Comparison of ENCODE assay signal across 9 mouse cellular contexts in genomic region chr4:119110512-119110911, GRCm38 (mm10). TPM values are rescaled to one million over a fixed set of nuclear protein-coding genes. Genes with fewer than 3 reads are reported as not detected.
A peak's percentile ranks its signal among the peaks of the same experiment; 100 is the strongest.
DNase-seq lines count a peak whose midpoint lies in the region; ATAC-seq and TF ChIP-seq lines count a peak whose summit lies in the region.
"Had no signal": no experiment of that assay in that cellular context is flagged by ENCODE, and none has a peak within 500 bp of the region (broad histone marks: within the 10 kb centered on the region; RNA-seq: fewer than 3 reads in every experiment).

No protein-coding gene starts in this region.

- peak overlapping the region; percentile 100 for H3K4me3 ChIP-seq in erythroblast, embryonic 14.5 days (replicated peaks)
- H3K4me3 ChIP-seq in E14TG2a.4 (replicated peaks; ENCODE audit: low read length): peak overlapping the region; percentile 97
- peak overlapping the region; percentile 3; the same call in 1 of the 2 replicates for H3K4me3 ChIP-seq in forebrain, postnatal 0 days (ENCODE audit: low read depth, low read length)
- peak overlapping the region; percentile 81 for H3K4me3 ChIP-seq in liver, embryonic 16.5 days (ENCODE audit: low read depth, low read length)

- H3K4me2 ChIP-seq in forebrain, postnatal 0 days (ENCODE audit: low read depth): no peak overlapping the region
- H3K4me2 ChIP-seq in liver, embryonic 16.5 days (ENCODE audit: low read depth, low read length): peak overlapping the region; percentile 70

- DNase-seq in forebrain, postnatal 0 days: no peak
- DNase-seq in Muller cell, postnatal 12 days (ENCODE audit: inconsistent ontology term): no peak
- no peak for DNase-seq in right cerebral cortex, adult 2 months (ENCODE audit: low spot score in 2 of 2)
- no peak for DNase-seq in adrenal gland, adult 8-10 months
- DNase-seq: lung, adult 2 months had no signal

- no peak overlapping the region for H3K9ac ChIP-seq in forebrain, postnatal 0 days
- H3K9ac ChIP-seq in liver, embryonic 16.5 days (ENCODE audit: low read depth, low read length): peak overlapping the region; percentile 94

- TF ChIP-seq CTCF in E14TG2a.4 (conservative IDR thresholded peaks at IDR 0.05; ENCODE audit: low read length): no peak
- no peak for TF ChIP-seq CTCF in forebrain, postnatal 0 days (IDR thresholded peaks at IDR 0.05; ENCODE audit: low read depth)

- peaks cover 87% of the 10 kb centered on the region for H3K4me1 ChIP-seq in erythroblast, embryonic 14.5 days (ENCODE audit: control insufficient read depth)
- peaks cover 78% of the 10 kb centered on the region for H3K4me1 ChIP-seq in E14TG2a.4 (replicated peaks; ENCODE audit: low read depth, low read length)
- peaks cover 8% of the 10 kb centered on the region; the same call in 1 of the 2 replicates for H3K4me1 ChIP-seq in forebrain, postnatal 0 days (ENCODE audit: insufficient read depth)
- peaks cover 79% of the 10 kb centered on the region for H3K4me1 ChIP-seq in liver, embryonic 16.5 days (ENCODE audit: control insufficient read depth, low read depth, low read length)

- no peak overlapping the region for H3K27ac ChIP-seq in forebrain, postnatal 0 days (ENCODE audit: low read depth, low read length)
- H3K27ac ChIP-seq in liver, embryonic 16.5 days (ENCODE audit: low read length): peak overlapping the region; percentile 97

- peaks cover 9% of the 10 kb centered on the region for H3K27me3 ChIP-seq in erythroblast, embryonic 14.5 days (ENCODE audit: control insufficient read depth)
- no peaks in the 10 kb centered on the region for H3K27me3 ChIP-seq in E14TG2a.4 (ENCODE audit: insufficient read depth, low read length)
- H3K27me3 ChIP-seq in forebrain, postnatal 0 days (ENCODE audit: insufficient read depth, low read length): no peaks in the 10 kb centered on the region
- no peaks in the 10 kb centered on the region for H3K27me3 ChIP-seq in liver, embryonic 16.5 days (ENCODE audit: control insufficient read depth, insufficient read depth, low read depth, low read length)

- no peaks in the 10 kb centered on the region for H3K9me3 ChIP-seq in erythroblast, embryonic 14.5 days (ENCODE audit: control insufficient read depth, low read length)
- H3K9me3 ChIP-seq in E14TG2a.4 (ENCODE audit: low read length): no peaks in the 10 kb centered on the region
- H3K9me3 ChIP-seq in forebrain, postnatal 0 days (ENCODE audit: low read length): no peaks in the 10 kb centered on the region
- no peaks in the 10 kb centered on the region for H3K9me3 ChIP-seq in liver, embryonic 16.5 days (replicated peaks; ENCODE audit: control insufficient read depth, low read length)

- 20% methylated on average over 5 of the region's 5 CpGs for WGBS in forebrain, postnatal 0 days
- WGBS in liver, embryonic 16.5 days (ENCODE audit: insufficient replicate concordance): 69% methylated on average over 5 of the region's 5 CpGs

- H3K36me3 ChIP-seq in erythroblast, embryonic 14.5 days (ENCODE audit: control insufficient read depth): peaks cover 72% of the 10 kb centered on the region
- H3K36me3 ChIP-seq in E14TG2a.4 (ENCODE audit: insufficient read depth, low read length): peaks cover 61% of the 10 kb centered on the region
- H3K36me3 ChIP-seq in forebrain, postnatal 0 days (ENCODE audit: insufficient read depth): no peaks in the 10 kb centered on the region
- H3K36me3 ChIP-seq in liver, embryonic 16.5 days (ENCODE audit: control insufficient read depth, insufficient read depth): peaks cover 54% of the 10 kb centered on the region

- ATAC-seq in erythroblast, adult 5-6 weeks (replicated peaks; ENCODE audit: low FRiP score, poor library complexity, severe bottlenecking): no peak
- no peak for ATAC-seq in forebrain, postnatal 0 days
- no peak for ATAC-seq in liver, embryonic 16.5 days (ENCODE audit: low read depth)

RNA-seq across cellular contexts. Expression of gene Slc2a1, which starts 2.0 kb away (rescaled TPM):
- polyA plus RNA-seq in erythroblast, embryonic 14.5 days (2012): 189 and 215 TPM in 2 replicates
- total RNA-seq in erythroblast, adult 5-6 weeks (2015; ENCODE audit: low replicate concordance): 0.38 and 2.7 TPM in 2 replicates
- total RNA-seq in erythroblast, adult 5-6 weeks (2017; ENCODE audit: low replicate concordance): 1.1 and 1.4 TPM in 2 replicates
- 53.6 and 64.8 TPM in 2 replicates for total RNA-seq in forebrain, postnatal 0 days (2014; rRNA removed)
- 41.4 and 43.1 TPM in 2 replicates for polyA plus RNA-seq in forebrain, postnatal 0 days (2015; fragmentation: Nextera tagmentation; extraction: Ambion mirVana)
- 288 and 291 TPM in 2 replicates for polyA plus RNA-seq in liver, embryonic 16.5 days (2015; fragmentation: Nextera tagmentation; extraction: Ambion mirVana)
- 10 to 100 TPM; 22.2 to 27.9 (median 26.0) TPM for total RNA-seq in adrenal gland, adult 8-10 months (2022)

Comparison
In these comparisons a context has a peak if more than half of its experiments do, and no peak if none do; other contexts are left out.
1. H3K4me3 ChIP-seq: peak in every context shown above with its lines; median percentile 100 in erythroblast, embryonic 14.5 days; 97 in E14TG2a.4; 81 in liver, embryonic 16.5 days; 3 in forebrain, postnatal 0 days.
2. RNA of gene Slc2a1, which starts 2.0 kb away (total RNA-seq): 53.6 to 64.8 TPM in forebrain, postnatal 0 days and 22.2 to 27.9 TPM in adrenal gland, adult 8-10 months; 0.38 to 2.7 TPM in erythroblast, adult 5-6 weeks; every median in the first group is over 4 times any median in the second.